Mouse (Mus musculus) forebrain, embryonic 16.5 days (tissue): Measurements from ENCODE around the gene Casz1. TPM values are rescaled to one million over a fixed set of nuclear protein-coding genes. Genes with fewer than 3 reads are reported as not detected.

ENCODE experiments used
- ATAC-seq: fragments of 200-750 bp; cut with Nextera tagmentation; 2 replicates; pipeline ENCODE4 v1.8.0; 2017; ENCODE audit warnings: mild to moderate bottlenecking, moderate library complexity
- H3K27ac ChIP-seq: fragments of 300-500 bp; sonication (generic); 2 replicates; pipeline ENCODE4 v1.5.1; 2014; ENCODE audit warnings: low read length, control low read depth
- H3K27me3 ChIP-seq: fragments of 300-500 bp; sonication (generic); replicated peaks from 2 replicates; pipeline ENCODE4 v1.6.1; 2014; ENCODE audit warnings: low read length; ENCODE audit not compliant: control insufficient read depth, insufficient read depth
- H3K36me3 ChIP-seq: fragments of 300-500 bp; sonication (generic); 2 replicates; pipeline ENCODE4 v1.6.1; 2014; ENCODE audit not compliant: control insufficient read depth, insufficient read depth
- H3K4me1 ChIP-seq: fragments of 300-500 bp; sonication (generic); replicated peaks from 2 replicates; pipeline ENCODE4 v1.6.1; 2014; ENCODE audit warnings: low read length; ENCODE audit not compliant: control insufficient read depth, insufficient read depth
- H3K4me2 ChIP-seq: fragments of 300-500 bp; sonication (generic); 2 replicates; pipeline ENCODE4 v1.6.1; 2014; ENCODE audit warnings: mild to moderate bottlenecking, low read length, control low read depth
- H3K4me3 ChIP-seq: fragments of 300-500 bp; sonication (generic); replicated peaks from 2 replicates; pipeline ENCODE4 v1.5.1; 2014; ENCODE audit warnings: mild to moderate bottlenecking, low read length, control low read depth
- H3K9ac ChIP-seq: fragments of 300-500 bp; sonication (generic); replicated peaks from 2 replicates; pipeline ENCODE4 v1.6.1; 2014; ENCODE audit warnings: low read depth, low read length, control low read depth
- H3K9me3 ChIP-seq: fragments of 300-500 bp; sonication (generic); 2 replicates; pipeline ENCODE4 v1.6.1; 2016; ENCODE audit warnings: low read length; ENCODE audit not compliant: control insufficient read depth
- WGBS: fragments of 180-500 bp; shearing (Covaris S2); extraction: QIAGEN DNeasy Blood & Tissue Kit; methylation state at CpG from one replicate; pipeline ENCODE4 v1.1.7; 2014; 5-methylcytosine and 5-hydroxymethylcytosine counted together
- polyA plus RNA-seq: library from polyadenylated mRNA; unstranded; fragments of >200 nt; fragmentation: Nextera tagmentation; extraction: Ambion mirVana; gene quantifications from 2 replicates; pipeline ENCODE4 v1.2.1, GENCODE M21; 2015

Casz1 gene
- polyA plus RNA-seq, 1 experiment from 2014 or later: 1.0 TPM

- Histone ChIP-seq H3K4me3 (no peak overlapping the region), H3K9ac (no peak overlapping the region)
Measured at GRCm38 (mm10) chr4:148807397-148807796, 3.2 kb downstream of the Casz1 start.

GRCm38 (mm10) chr4:148808839-148809238 lies 4.6 kb downstream of the Casz1 start:
- Histone ChIP-seq H3K4me2 (no peak overlapping the region), H3K27me3 (peaks cover 64% of the 10 kb centered on the region), H3K9me3 (no peaks in the 10 kb centered on the region), H3K4me3 (no peak overlapping the region), H3K4me1 (peaks cover 54% of the 10 kb centered on the region), H3K9ac (no peak overlapping the region), H3K27ac (no peak overlapping the region), H3K36me3 (no peaks in the 10 kb centered on the region)
- no peak for ATAC-seq
- 15% methylated on average over 2 of the region's 2 CpGs for WGBS

More at GRCm38 (mm10) chr4:148807397-148807796, 3.2 kb downstream of the Casz1 start:
- Histone ChIP-seq H3K9me3 (no peaks in the 10 kb centered on the region), H3K4me1 (peaks cover 43% of the 10 kb centered on the region), H3K27ac (no peak overlapping the region), H3K27me3 (peaks cover 66% of the 10 kb centered on the region), H3K4me2 (peak overlapping the region; percentile 4), H3K36me3 (no peaks in the 10 kb centered on the region)
- no peak for ATAC-seq
- WGBS: 1% methylated on average over 9 of the region's 9 CpGs

- 39% methylated on average over 9 of the region's 9 CpGs for WGBS
- H3K4me1 ChIP-seq: peaks cover 43% of the 10 kb centered on the region
- H3K4me2 ChIP-seq: no peak overlapping the region
- no peak overlapping the region for H3K27ac ChIP-seq
- no peak overlapping the region for H3K4me3 ChIP-seq
- ATAC-seq: no peak
- H3K27me3 ChIP-seq: peaks cover 64% of the 10 kb centered on the region
- no peak overlapping the region for H3K9ac ChIP-seq
- H3K36me3 ChIP-seq: no peaks in the 10 kb centered on the region
- no peaks in the 10 kb centered on the region for H3K9me3 ChIP-seq
Measured at GRCm38 (mm10) chr4:148810706-148811105, 6.5 kb downstream of the Casz1 start.

- no peaks in the 10 kb centered on the region for H3K9me3 ChIP-seq
- no peak overlapping the region for H3K4me2 ChIP-seq
- H3K27me3 ChIP-seq: peaks cover 58% of the 10 kb centered on the region
- 8% methylated on average over 10 of the region's 10 CpGs for WGBS
- no peak overlapping the region for H3K4me3 ChIP-seq
- peaks cover 38% of the 10 kb centered on the region for H3K4me1 ChIP-seq
- no peaks in the 10 kb centered on the region for H3K36me3 ChIP-seq
- ATAC-seq: peak; percentile 83
- no peak overlapping the region for H3K9ac ChIP-seq
- no peak overlapping the region for H3K27ac ChIP-seq
Measured at GRCm38 (mm10) chr4:148811940-148812339, 7.7 kb downstream of the Casz1 start.

GRCm38 (mm10) chr4:148813247-148813646 lies 9.0 kb downstream of the Casz1 start:
- Histone ChIP-seq H3K4me1 (peaks cover 34% of the 10 kb centered on the region), H3K4me3 (no peak overlapping the region), H3K9me3 (no peaks in the 10 kb centered on the region), H3K9ac (no peak overlapping the region), H3K27me3 (peaks cover 48% of the 10 kb centered on the region), H3K4me2 (no peak overlapping the region), H3K36me3 (no peaks in the 10 kb centered on the region), H3K27ac (no peak overlapping the region)
- 44% methylated on average over 6 of the region's 6 CpGs for WGBS
- ATAC-seq: peak; percentile 67

- Histone ChIP-seq H3K36me3 (no peaks in the 10 kb centered on the region), H3K27ac (no peak overlapping the region), H3K9ac (no peak overlapping the region), H3K4me1 (peaks cover 31% of the 10 kb centered on the region), H3K4me2 (no peak overlapping the region), H3K4me3 (no peak overlapping the region), H3K27me3 (peaks cover 21% of the 10 kb centered on the region), H3K9me3 (no peaks in the 10 kb centered on the region)
- no peak for ATAC-seq
- 3% methylated on average over 14 of the region's 14 CpGs for WGBS
Measured at GRCm38 (mm10) chr4:148816556-148816955, 12.3 kb downstream of the Casz1 start.

- no peaks in the 10 kb centered on the region for H3K36me3 ChIP-seq
- WGBS: 94% methylated on average over 12 of the region's 12 CpGs
- no peak overlapping the region for H3K4me3 ChIP-seq
- H3K9ac ChIP-seq: no peak overlapping the region
- peaks cover 16% of the 10 kb centered on the region for H3K4me1 ChIP-seq
- H3K4me2 ChIP-seq: no peak overlapping the region
- H3K27me3 ChIP-seq: peaks cover 17% of the 10 kb centered on the region
- no peaks in the 10 kb centered on the region for H3K9me3 ChIP-seq
- ATAC-seq: no peak
- no peak overlapping the region for H3K27ac ChIP-seq
Measured at GRCm38 (mm10) chr4:148818161-148818560, 13.9 kb downstream of the Casz1 start.

- H3K9ac ChIP-seq: no peak overlapping the region
- peaks cover 7% of the 10 kb centered on the region for H3K27me3 ChIP-seq
- H3K4me2 ChIP-seq: no peak overlapping the region
- 46% methylated on average over 13 of the region's 13 CpGs for WGBS
- H3K9me3 ChIP-seq: no peaks in the 10 kb centered on the region
- H3K4me1 ChIP-seq: peaks cover 8% of the 10 kb centered on the region; the same call in 1 of the 2 replicates
- ATAC-seq: no peak
- H3K27ac ChIP-seq: no peak overlapping the region
- no peaks in the 10 kb centered on the region for H3K36me3 ChIP-seq
- no peak overlapping the region for H3K4me3 ChIP-seq
Measured at GRCm38 (mm10) chr4:148820171-148820570, 15.9 kb downstream of the Casz1 start.

GRCm38 (mm10) chr4:148823281-148823680 lies 19.1 kb downstream of the Casz1 start:
- H3K9me3 ChIP-seq: no peaks in the 10 kb centered on the region
- no peaks in the 10 kb centered on the region for H3K4me1 ChIP-seq
- H3K4me2 ChIP-seq: no peak overlapping the region
- H3K36me3 ChIP-seq: no peaks in the 10 kb centered on the region
- H3K27ac ChIP-seq: no peak overlapping the region
- 0 out of 2 replicates have a peak, but pooled peaks cover 6% of the 10 kb centered on the region for H3K27me3 ChIP-seq
- 68% methylated on average over 8 of the region's 8 CpGs for WGBS
- H3K4me3 ChIP-seq: no peak overlapping the region
- no peak overlapping the region for H3K9ac ChIP-seq
- ATAC-seq: no peak

GRCm38 (mm10) chr4:148830350-148830749 lies 26.1 kb downstream of the Casz1 start:
- H3K36me3 ChIP-seq: no peaks in the 10 kb centered on the region
- H3K27me3 ChIP-seq: peaks cover 8% of the 10 kb centered on the region
- H3K4me1 ChIP-seq: peaks cover 9% of the 10 kb centered on the region
- no peak overlapping the region for H3K4me3 ChIP-seq
- H3K4me2 ChIP-seq: no peak overlapping the region
- no peak overlapping the region for H3K27ac ChIP-seq
- no peak for ATAC-seq
- 63% methylated on average over 7 of the region's 7 CpGs for WGBS
- no peak overlapping the region for H3K9ac ChIP-seq
- no peaks in the 10 kb centered on the region for H3K9me3 ChIP-seq
